ENCODE assay signal across 8 mouse cellular contexts in the genomic region with DNA sequence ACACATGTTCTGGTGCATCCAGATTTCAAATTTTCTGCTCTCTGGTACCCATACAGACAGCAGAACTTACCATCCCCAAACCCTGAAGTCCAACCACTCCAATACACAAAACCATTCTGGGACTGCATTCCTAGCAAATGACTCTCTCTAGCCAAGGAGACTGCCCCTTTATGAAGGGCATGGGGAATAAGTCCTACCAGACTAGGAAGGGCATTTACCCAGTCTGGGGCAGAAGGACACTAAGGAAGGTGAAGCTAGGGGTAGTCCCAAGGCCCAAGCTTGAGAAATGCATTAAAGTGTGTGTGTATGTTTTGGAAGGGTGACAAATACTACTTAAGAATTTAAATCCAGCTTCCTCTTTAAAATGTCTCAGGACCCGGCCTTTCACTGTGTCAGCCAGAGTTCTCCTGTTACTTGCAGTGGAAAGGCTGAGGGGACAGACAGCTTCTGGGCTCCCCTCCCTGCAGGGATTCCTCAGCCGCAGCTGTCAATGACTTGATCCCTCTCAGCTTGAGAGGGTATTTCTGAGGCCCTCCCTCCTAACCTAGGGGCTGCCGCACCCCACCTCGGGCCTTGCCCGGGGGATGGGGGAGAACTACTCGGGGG.
A peak's percentile ranks its signal among the peaks of the same experiment; 100 is the strongest.
DNase-seq lines count a peak whose midpoint lies in the region; ATAC-seq and TF ChIP-seq lines count a peak whose summit lies in the region.

No protein-coding gene starts in this region.

- H3K4me2 ChIP-seq in heart, embryonic 15.5 days, result peak overlapping the region; percentile 94
- H3K4me2 ChIP-seq in limb, embryonic 15.5 days, result peak overlapping the region; percentile 80

- 0 out of 2 replicates have a peak overlapping the region, but pooled peaks have one; percentile 1 for H3K27ac ChIP-seq in cerebellum, adult 2 months (ENCODE audit: insufficient read depth, low read length)
- peak overlapping the region; percentile 74 for H3K27ac ChIP-seq in heart, embryonic 15.5 days
- H3K27ac ChIP-seq in limb, embryonic 15.5 days, result peak overlapping the region; percentile 71

- TF ChIP-seq POLR2A in cerebellum, adult 2 months (IDR thresholded peaks at IDR 0.05; ENCODE audit: borderline replicate concordance, insufficient read depth, low read length), result no peak

- no peaks in the 10 kb centered on the region for H3K9me3 ChIP-seq in heart, embryonic 15.5 days (replicated peaks)
- no peaks in the 10 kb centered on the region for H3K9me3 ChIP-seq in limb, embryonic 15.5 days

- H3K36me3 ChIP-seq in heart, embryonic 15.5 days, result no peaks in the 10 kb centered on the region
- H3K36me3 ChIP-seq in limb, embryonic 15.5 days, result no peaks in the 10 kb centered on the region

- H3K27me3 ChIP-seq in cerebellum, adult 2 months (ENCODE audit: control insufficient read depth, insufficient read depth, low read length), result no peaks in the 10 kb centered on the region
- no peaks in the 10 kb centered on the region for H3K27me3 ChIP-seq in heart, embryonic 15.5 days
- H3K27me3 ChIP-seq in limb, embryonic 15.5 days, result peaks cover 12% of the 10 kb centered on the region; the same call in 1 of the 2 replicates

- H3K4me1 ChIP-seq in cerebellum, adult 2 months (ENCODE audit: control insufficient read depth, insufficient read depth, low read length), result peaks cover 9% of the 10 kb centered on the region
- H3K4me1 ChIP-seq in heart, embryonic 15.5 days (replicated peaks), result peaks cover 66% of the 10 kb centered on the region
- H3K4me1 ChIP-seq in limb, embryonic 15.5 days, result peaks cover 64% of the 10 kb centered on the region

- peak overlapping the region; percentile 48 for H3K4me3 ChIP-seq in cerebellum, adult 2 months (replicated peaks; ENCODE audit: insufficient read depth, low read depth, low read length)
- H3K4me3 ChIP-seq in heart, embryonic 15.5 days, result peak overlapping the region; percentile 75
- H3K4me3 ChIP-seq in limb, embryonic 15.5 days, result peak overlapping the region; percentile 57

- peak; percentile 23; the same call in 1 of the 2 replicates for ATAC-seq in heart, embryonic 15.5 days (replicated peaks; ENCODE audit: insufficient number of reproducible peaks, insufficient read depth, low FRiP score, low read depth)
- ATAC-seq in limb, embryonic 15.5 days (ENCODE audit: insufficient number of reproducible peaks, low FRiP score, low TSS enrichment, low read depth), result no peak

- TF ChIP-seq CTCF in cerebellum, adult 2 months (IDR thresholded peaks at IDR 0.05; ENCODE audit: borderline replicate concordance, insufficient read depth, low read depth, low read length), result no peak

- 12% methylated on average over 6 of the region's 6 CpGs for WGBS in cerebellum, adult 2 months
- WGBS in heart, embryonic 15.5 days, result 8% methylated on average over 6 of the region's 6 CpGs
- WGBS in limb, embryonic 15.5 days, result under 1% methylated on average over 6 of the region's 6 CpGs

- peak overlapping the region; percentile 86 for H3K9ac ChIP-seq in heart, embryonic 15.5 days
- H3K9ac ChIP-seq in limb, embryonic 15.5 days, result peak overlapping the region; percentile 65

- no peak for DNase-seq in cerebellum, adult 2 months
- DNase-seq in cerebellum, adult 8-10 months, result no peak
- peak; percentile 53 for DNase-seq in NIH3T3 (ENCODE audit: low read depth)
- peak; percentile 53 for DNase-seq in neural tube, embryonic 10.5 days (ENCODE audit: extremely low spot score, low spot score)
- no peak for DNase-seq in spleen, postnatal 4 days (ENCODE audit: low spot score in 2 of 2)
- no peak for DNase-seq in cerebellum, adult 11 months

Comparison
In these comparisons a context has a peak if more than half of its experiments do, and no peak if none do; other contexts are left out.
1. DNase-seq: peak in NIH3T3 (single experiment) and neural tube, embryonic 10.5 days (single experiment); none in cerebellum, adult 2 months (0 of 2), cerebellum, adult 8-10 months (single experiment), spleen, postnatal 4 days (0 of 2) and cerebellum, adult 11 months (single experiment).
2. H3K27ac ChIP-seq: peak in every context shown above with its lines; median percentile 74 in heart, embryonic 15.5 days; 71 in limb, embryonic 15.5 days; 1 in cerebellum, adult 2 months.
3. Peak in every context shown above with its lines, with median percentiles within 50 percentile points of each other: H3K4me3 ChIP-seq.